Mouse (Mus musculus) liver, embryonic 14.5 days (tissue): ENCODE measurements at regions not wholly inside any gene's neighbourhood (a gene's known extent, or its start where the extent isn't known, plus 50 kb on each side); places are given as distances from the start of the nearest gene placed in this dataset.

Experiments used
- ATAC-seq: fragments of 200-750 bp; cut with Nextera tagmentation; 2 replicates; pipeline ENCODE4 v1.8.0; 2017; ENCODE audit warnings: moderate number of reproducible peaks, mild to moderate bottlenecking, moderate library complexity; ENCODE audit not compliant: insufficient read depth
- DNase-seq, 3 experiments: peaks; one replicate each; pipeline ENCODE4 v3.0.0-alpha.2; 2012 to 2013; ENCODE audit warnings: low read depth in 3 of 3, low spot score in 3 of 3
- H3K27ac ChIP-seq: fragments of 300-500 bp; sonication (generic); 2 replicates; pipeline ENCODE4 v1.5.1; 2014; ENCODE audit warnings: moderate library complexity, mild to moderate bottlenecking, control low read depth, inconsistent platforms
- H3K27me3 ChIP-seq: fragments of 300-500 bp; sonication (generic); 2 replicates; pipeline ENCODE4 v1.6.1; 2014; ENCODE audit warnings: mild to moderate bottlenecking, low read length, moderate library complexity; ENCODE audit not compliant: control insufficient read depth, insufficient read depth
- H3K36me3 ChIP-seq: fragments of 300-500 bp; sonication (generic); replicated peaks from 2 replicates; pipeline ENCODE4 v1.6.1; 2014; ENCODE audit warnings: low read depth; ENCODE audit not compliant: control insufficient read depth, insufficient read depth
- H3K4me1 ChIP-seq, 2 experiments: fragments of 200-500 bp in 1 of 2; fragments of 300-500 bp in 1 of 2; sonication (generic) in 1 of 2; replicated peaks; 2 replicates each; pipeline ENCODE4 v1.6.1; 2012 to 2014; ENCODE audit warnings: antibody characterized with exemption in 1 of 2, inconsistent platforms in 1 of 2, low read length in 1 of 2; ENCODE audit not compliant: control insufficient read depth in 2 of 2, insufficient read depth in 2 of 2
- H3K4me2 ChIP-seq: fragments of 300-500 bp; sonication (generic); 2 replicates; pipeline ENCODE4 v1.6.1; 2014; ENCODE audit warnings: low read depth, mild to moderate bottlenecking, control low read depth, moderate library complexity
- H3K4me3 ChIP-seq, 2 experiments: fragments of 200-500 bp in 1 of 2; fragments of 300-500 bp in 1 of 2; sonication (generic) in 1 of 2; 2 replicates each; pipeline ENCODE4 v1.5.1; 2012 to 2014; ENCODE audit warnings: low read depth in 2 of 2, low read length in 2 of 2, mild to moderate bottlenecking in 2 of 2, control low read depth in 1 of 2, inconsistent platforms in 1 of 2, moderate library complexity in 1 of 2; ENCODE audit not compliant: insufficient read depth in 1 of 2
- H3K9ac ChIP-seq: fragments of 300-500 bp; sonication (generic); replicated peaks from 2 replicates; pipeline ENCODE4 v1.6.1; 2014; ENCODE audit warnings: mild to moderate bottlenecking, control low read depth, moderate library complexity
- H3K9me3 ChIP-seq: fragments of 300-500 bp; sonication (generic); 2 replicates; pipeline ENCODE4 v1.6.1; 2016; ENCODE audit warnings: low read length, mixed read lengths; ENCODE audit not compliant: control insufficient read depth
- CTCF ChIP-seq: IDR thresholded peaks from 2 replicates; pipeline ENCODE4 v1.5.1; 2016; ENCODE audit warnings: antibody characterized with exemption, low read depth, control low read depth
- EP300 ChIP-seq: IDR thresholded peaks from 2 replicates; pipeline ENCODE4 v1.6.1; 2016; ENCODE audit warnings: antibody characterized with exemption, low read depth
- WGBS: fragments of 180-500 bp; shearing (Covaris S2); extraction: QIAGEN DNeasy Blood & Tissue Kit; methylation state at CpG from one replicate; pipeline ENCODE4 v1.1.7; 2014; ENCODE audit not compliant: insufficient replicate concordance; 5-methylcytosine and 5-hydroxymethylcytosine counted together

DNA sequence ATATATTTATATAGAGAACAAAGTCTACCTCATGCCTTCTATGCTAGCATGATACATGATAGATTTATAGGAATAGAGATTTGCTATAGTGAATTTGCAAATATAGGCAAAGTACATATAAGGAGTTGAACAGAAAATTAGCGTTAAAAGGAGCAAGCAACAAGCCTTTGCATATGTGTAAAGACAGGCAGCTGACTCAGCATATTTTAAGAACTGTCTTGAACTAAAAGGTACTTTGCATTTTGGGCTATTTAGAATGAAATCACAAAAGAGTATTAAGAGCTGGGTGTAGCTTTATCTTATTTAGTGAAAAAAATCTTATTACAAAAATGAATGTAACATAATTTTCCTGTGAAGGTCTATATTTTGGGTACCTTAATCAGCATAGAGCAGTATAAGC is 149.9 kb upstream of the Syt1 start:
- H3K9me3 ChIP-seq: no peaks in the 10 kb centered on the region
- H3K4me2 ChIP-seq: no peak overlapping the region
- 65% methylated on average over 1 of the region's 1 CpGs for WGBS
- TF ChIP-seq CTCF (no peak), EP300 (no peak)
- no peak overlapping the region for H3K27ac ChIP-seq
- no peak overlapping the region for H3K9ac ChIP-seq
- DNase-seq (no peak), ATAC-seq (no peak)
- no peaks in the 10 kb centered on the region for H3K36me3 ChIP-seq
- no peaks in the 10 kb centered on the region for H3K4me1 ChIP-seq
- H3K27me3 ChIP-seq: no peaks in the 10 kb centered on the region
- H3K4me3 ChIP-seq: no peak overlapping the region

- no peak overlapping the region for H3K4me3 ChIP-seq
- H3K9me3 ChIP-seq: no peaks in the 10 kb centered on the region
- ATAC-seq (no peak), DNase-seq (no peak)
- TF ChIP-seq EP300: no peak
- no peak for TF ChIP-seq CTCF
- no peaks in the 10 kb centered on the region for H3K36me3 ChIP-seq
- no peak overlapping the region for H3K27ac ChIP-seq
- H3K9ac ChIP-seq: no peak overlapping the region
- no peaks in the 10 kb centered on the region for H3K27me3 ChIP-seq
- H3K4me1 ChIP-seq: no peaks in the 10 kb centered on the region
- 70% methylated on average over 5 of the region's 5 CpGs for WGBS
- no peak overlapping the region for H3K4me2 ChIP-seq
Observed at GRCm38 (mm10) chr10:109155768-109156167, 145.0 kb upstream of the Syt1 start.

DNA sequence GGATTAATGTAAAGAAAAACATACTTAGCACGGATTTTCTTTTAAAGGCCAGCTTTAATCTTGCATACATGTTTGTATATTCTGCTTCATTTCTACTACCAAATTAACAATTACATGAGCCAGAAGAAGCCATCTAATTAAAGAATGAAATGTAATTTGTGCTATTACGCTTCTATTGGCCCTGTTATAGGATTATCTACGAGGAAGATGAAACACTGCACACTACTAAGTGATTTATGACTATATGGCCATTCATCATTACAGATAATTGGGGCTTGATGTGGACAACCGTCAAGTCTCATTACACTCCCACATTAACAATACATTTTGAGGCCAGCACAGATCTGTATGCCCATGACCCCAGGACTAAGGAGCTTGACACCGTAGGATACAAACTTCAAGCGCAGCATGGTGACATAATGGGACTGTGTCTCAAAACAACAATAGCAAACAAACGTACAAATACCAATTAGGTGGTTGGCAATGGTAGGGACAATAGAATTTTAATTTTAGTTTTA is 129.7 kb upstream of the Syt1 start:
- Histone ChIP-seq H3K4me3 (no peak overlapping the region), H3K9ac (no peak overlapping the region), H3K27ac (no peak overlapping the region), H3K27me3 (no peaks in the 10 kb centered on the region), H3K4me2 (no peak overlapping the region), H3K36me3 (no peaks in the 10 kb centered on the region), H3K4me1 (no peaks in the 10 kb centered on the region), H3K9me3 (no peaks in the 10 kb centered on the region)
- WGBS: 64% methylated on average over 7 of the region's 7 CpGs
- ATAC-seq (no peak), DNase-seq (no peak)
- no peak for TF ChIP-seq EP300

GRCm38 (mm10) chr10:109136763-109137732 is 126.3 kb upstream of the Syt1 start:
- Histone ChIP-seq H3K27me3 (no peaks in the 10 kb centered on the region), H3K36me3 (no peaks in the 10 kb centered on the region), H3K9me3 (no peaks in the 10 kb centered on the region), H3K4me2 (no peak overlapping the region), H3K4me1 (no peaks in the 10 kb centered on the region), H3K4me3 (no peak overlapping the region), H3K9ac (no peak overlapping the region), H3K27ac (no peak overlapping the region)
- ATAC-seq (no peak), DNase-seq (no peak)
- 35% methylated on average over 3 of the region's 3 CpGs for WGBS
- TF ChIP-seq EP300 (no peak), CTCF (no peak)

GRCm38 (mm10) chr10:109134521-109134920 is 123.7 kb upstream of the Syt1 start:
- H3K27ac ChIP-seq: no peak overlapping the region
- no peak for TF ChIP-seq CTCF
- no peak for TF ChIP-seq EP300
- WGBS: 69% methylated on average over 4 of the region's 4 CpGs
- no peak for DNase-seq
- no peaks in the 10 kb centered on the region for H3K27me3 ChIP-seq
- H3K9me3 ChIP-seq: no peaks in the 10 kb centered on the region
- H3K36me3 ChIP-seq: no peaks in the 10 kb centered on the region
- H3K4me3 ChIP-seq: no peak overlapping the region
- no peaks in the 10 kb centered on the region for H3K4me1 ChIP-seq
- no peak overlapping the region for H3K4me2 ChIP-seq
- no peak for ATAC-seq
- H3K9ac ChIP-seq: no peak overlapping the region
